Mouse (Mus musculus) ES-E14 (cell line): ENCODE measurements around the gene Tmem145. TPM values are rescaled to one million over a fixed set of nuclear protein-coding genes. Genes with fewer than 3 reads are reported as not detected.

ENCODE experiments used
- DNase-seq: peaks from one replicate; pipeline ENCODE4 v3.0.0-alpha.2; 2013; ENCODE audit warnings: low read depth, low spot score
- H3K27ac ChIP-seq: 2 replicates; pipeline ENCODE4 v1.5.1; 2012; ENCODE audit warnings: low read depth, mild to moderate bottlenecking, low read length, moderate library complexity, mixed read lengths; ENCODE audit not compliant: poor library complexity, insufficient read depth, severe bottlenecking
- H3K36me3 ChIP-seq: 2 replicates; pipeline ENCODE4 v1.6.1; 2012; ENCODE audit warnings: mild to moderate bottlenecking, low read length, moderate library complexity, mixed read lengths; ENCODE audit not compliant: control insufficient read depth, poor library complexity, insufficient read depth, severe bottlenecking
- H3K4me1 ChIP-seq, 2 experiments: fragments of 150-350 bp in 1 of 2; sonication (generic) in 1 of 2; 2 replicates each; pipeline ENCODE4 v1.6.1; 2012; ENCODE audit warnings: low read length in 2 of 2, mild to moderate bottlenecking in 1 of 2, mixed read lengths in 1 of 2; ENCODE audit not compliant: control insufficient read depth in 2 of 2, insufficient read depth in 2 of 2, poor library complexity in 1 of 2
- H3K4me3 ChIP-seq, 2 experiments: fragments of 150-350 bp in 1 of 2; sonication (generic) in 1 of 2; 2 replicates each; pipeline ENCODE4 v1.5.1; 2012; ENCODE audit warnings: low read length in 2 of 2, low read depth in 1 of 2, mild to moderate bottlenecking in 1 of 2, mixed read lengths in 1 of 2; ENCODE audit not compliant: insufficient read depth in 1 of 2, poor library complexity in 1 of 2, severe bottlenecking in 1 of 2
- H3K9ac ChIP-seq: 2 replicates; pipeline ENCODE4 v1.6.1; 2012; ENCODE audit warnings: low read depth, mild to moderate bottlenecking, low read length, mixed read lengths; ENCODE audit not compliant: poor library complexity, insufficient read depth, severe bottlenecking
- H3K9me3 ChIP-seq: fragments of 150-350 bp; sonication (generic); 2 replicates; pipeline ENCODE4 v1.6.1; 2012; ENCODE audit warnings: low read depth, mild to moderate bottlenecking, low read length; ENCODE audit not compliant: control insufficient read depth, insufficient read depth
- CHD2 ChIP-seq: IDR thresholded peaks from 2 replicates; pipeline ENCODE4 v1.6.1; 2014; ENCODE audit warnings: mild to moderate bottlenecking, low read depth, low read length, inconsistent platforms
- HCFC1 ChIP-seq: IDR thresholded peaks from 2 replicates; pipeline ENCODE4 v1.6.1; 2012; ENCODE audit warnings: low read length, inconsistent platforms, borderline replicate concordance; ENCODE audit not compliant: insufficient read depth
- MAFK ChIP-seq: IDR thresholded peaks from 2 replicates; pipeline ENCODE4 v1.6.1; 2014; ENCODE audit warnings: mild to moderate bottlenecking, low read depth, low read length, inconsistent platforms; ENCODE audit not compliant: insufficient read depth
- ZC3H11A ChIP-seq: IDR thresholded peaks from 2 replicates; pipeline ENCODE4 v1.6.1; 2012; ENCODE audit warnings: low read depth, mild to moderate bottlenecking, inconsistent platforms, low read length, borderline replicate concordance
- ZNF384 ChIP-seq: IDR thresholded peaks from 2 replicates; pipeline ENCODE4 v1.6.1; 2012; ENCODE audit warnings: low read depth, low read length, inconsistent platforms
- in situ Hi-C, 2 experiments: fragments of 600-800 bp; cut with MboI; formaldehyde crosslinking; loops; one replicate each; pipeline ENCODE4 v1.15.1; 2025; ENCODE audit warnings: low sequenced_read_pairs in 2 of 2, inconsistent platforms in 1 of 2; ENCODE audit not compliant: unreplicated experiment in 2 of 2
- total RNA-seq: library from RNA; depleted of rRNA; stranded (reverse); fragments of 300-350 nt; gene quantifications from 2 replicates; pipeline ENCODE4 v1.2.3, GENCODE M21; 2012

The Tmem145 gene
- total RNA-seq, 1 experiment, result 1.2 TPM

GRCm38 (mm10) chr7:25301063-25301462, 4.8 kb upstream of the Tmem145 start, which contains the start of gene Prr19:
Prr19 (plus strand) TSS chr7:25301411.
- H3K4me3 ChIP-seq, result no peak within 1 kb of the TSS
- no peak within 1 kb of the TSS for H3K27ac ChIP-seq

DNA sequence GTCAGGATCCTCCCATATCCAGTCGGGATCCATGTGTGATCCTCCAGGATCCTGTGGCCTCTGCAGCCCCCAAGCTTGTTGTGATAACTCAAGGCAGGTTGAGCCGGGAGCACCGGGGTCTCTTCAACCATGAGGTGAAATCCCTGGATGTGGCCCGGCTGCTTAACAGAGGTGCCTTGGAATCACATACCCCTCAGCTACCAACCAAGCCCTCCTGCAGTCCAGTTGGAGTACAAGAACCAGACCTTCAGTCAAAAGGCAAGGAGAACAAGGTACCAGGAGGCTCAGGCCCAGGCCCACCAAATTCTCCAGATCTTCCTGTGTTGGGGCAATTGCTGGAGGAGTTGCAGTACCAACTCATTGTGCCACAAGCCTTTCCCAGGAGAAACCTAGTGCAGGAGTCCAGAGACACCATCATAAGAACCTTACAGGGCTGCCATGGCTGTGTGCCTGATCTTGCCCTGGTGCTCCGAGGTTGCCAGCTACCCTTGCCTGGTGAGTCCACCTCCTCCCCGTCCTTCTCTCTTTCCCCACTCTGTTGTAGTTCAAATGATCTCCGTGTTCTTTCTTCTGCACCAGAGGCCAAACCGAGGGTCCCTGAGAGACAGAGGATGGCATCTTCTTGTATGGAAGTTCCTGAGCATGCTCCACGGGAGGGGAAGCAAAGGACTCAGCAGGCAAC, 2.8 kb upstream of the Tmem145 start:
- H3K27ac ChIP-seq, result no peak overlapping the region; the same call in 1 of the 2 replicates
- H3K4me3 ChIP-seq, result no peak overlapping the region
- in situ Hi-C loops, result no loop called here
- TF ChIP-seq HCFC1, result no peak
- no peak for TF ChIP-seq ZC3H11A
- no peak for TF ChIP-seq CHD2
- no peak for TF ChIP-seq ZNF384
- no peak for TF ChIP-seq MAFK
- no peak overlapping the region for H3K9ac ChIP-seq
- peaks cover 8 to 18% of the 10 kb centered on the region in 2 experiments for H3K4me1 ChIP-seq
- no peaks in the 10 kb centered on the region for H3K9me3 ChIP-seq
- no peak for DNase-seq
- H3K36me3 ChIP-seq, result no peaks in the 10 kb centered on the region; the same call in 1 of the 2 replicates

More at GRCm38 (mm10) chr7:25301063-25301462, 4.8 kb upstream of the Tmem145 start, which contains the start of gene Prr19:
- Histone ChIP-seq H3K9ac (no peak within 1 kb of the TSS), H3K4me1 (peaks cover 10 to 18% of the 10 kb centered on the region in 2 experiments), H3K36me3 (peaks cover 2% of the 10 kb centered on the region; the same call in 1 of the 2 replicates), H3K9me3 (no peaks in the 10 kb centered on the region)
- DNase-seq, result peak; percentile 94
- in situ Hi-C loops, result no loop called here
- no peak for TF ChIP-seq HCFC1
- TF ChIP-seq ZNF384, result no peak
- no peak for TF ChIP-seq MAFK
- TF ChIP-seq CHD2, result no peak
- TF ChIP-seq ZC3H11A, result no peak

DNA sequence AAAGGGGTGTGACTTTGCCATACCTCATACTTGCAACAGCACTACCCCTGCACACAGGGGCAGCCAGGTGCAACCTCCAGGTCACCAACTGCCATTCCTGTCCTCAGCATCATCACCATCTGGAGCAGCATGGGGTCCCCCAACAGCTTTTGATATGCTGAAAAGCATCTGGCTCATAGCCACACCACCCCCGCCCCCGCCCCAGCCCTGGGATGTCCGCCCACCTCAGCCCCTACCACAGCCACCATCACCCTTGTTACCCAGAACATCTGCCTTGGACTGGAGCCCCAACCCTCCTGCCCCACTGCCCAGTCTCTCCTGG, 2.3 kb upstream of the Tmem145 start:
- Histone ChIP-seq H3K4me1 (peaks cover 9 to 18% of the 10 kb centered on the region in 2 experiments), H3K9me3 (no peaks in the 10 kb centered on the region), H3K27ac (no peak overlapping the region), H3K4me3 (no peak overlapping the region), H3K36me3 (no peaks in the 10 kb centered on the region; the same call in 1 of the 2 replicates), H3K9ac (no peak overlapping the region)
- TF ChIP-seq MAFK, result no peak
- no peak for TF ChIP-seq CHD2
- TF ChIP-seq HCFC1, result no peak
- no peak for TF ChIP-seq ZNF384
- no peak for TF ChIP-seq ZC3H11A
- DNase-seq, result no peak
- in situ Hi-C loops, result no loop called here

GRCm38 (mm10) chr7:25305481-25305880, 425 bp upstream of the Tmem145 start:
- no peak for DNase-seq
- H3K36me3 ChIP-seq, result no peaks in the 10 kb centered on the region; the same call in 1 of the 2 replicates
- 0 out of 2 replicates have a peak overlapping the region, but pooled peaks have one; percentile 6 for H3K9ac ChIP-seq
- H3K9me3 ChIP-seq, result no peaks in the 10 kb centered on the region
- H3K4me3 ChIP-seq, result peak overlapping the region; percentile 73; a peak in 3 of 4 replicates
- H3K4me1 ChIP-seq, result peaks cover 9 to 20% of the 10 kb centered on the region in 2 experiments
- in situ Hi-C loops, result no loop called here
- TF ChIP-seq CHD2 (no peak), ZNF384 (no peak), HCFC1 (no peak), ZC3H11A (no peak), MAFK (no peak)
- no peak overlapping the region for H3K27ac ChIP-seq
